Mouse (Mus musculus) bone marrow, adult 2 months (tissue): ENCODE data around the gene Trpv2.

Source experiments
- CTCF ChIP-seq: fragments of 200-500 bp; IDR thresholded peaks from 2 replicates; pipeline ENCODE4 v1.5.1; 2011; ENCODE audit warnings: low read length, control low read depth; ENCODE audit not compliant: control insufficient read depth, insufficient read depth
- POLR2A ChIP-seq: fragments of 200-500 bp; IDR thresholded peaks from 2 replicates; pipeline ENCODE4 v1.6.1; 2011; ENCODE audit warnings: low read depth, mild to moderate bottlenecking, control low read depth, low read length, borderline replicate concordance; ENCODE audit not compliant: control insufficient read depth

- TF ChIP-seq POLR2A (peak; percentile 12; the same call in 1 of the 2 replicates), CTCF (no peak)
Measured at GRCm38 (mm10) chr11:62538321-62539088, 35.8 kb upstream of the Trpv2 start.
